Mouse (Mus musculus): ENCODE results near the gene Hbb-y.

- peak; percentile 16; the same call in 1 of the 3 replicates for TF ChIP-seq TAL1 (IDR thresholded peaks at IDR 0.05; ENCODE audit: low read length)
- no peak for TF ChIP-seq GATA1 (IDR thresholded peaks at IDR 0.05; ENCODE audit: low read length)
These were observed 42.7 kb downstream of the Hbb-y start for GRCm38 (mm10) chr7:103810296-103810695.

Measured in erythroblast, embryonic 14.5 days (primary cell).